Mouse (Mus musculus) forebrain, embryonic 11.5 days (tissue): ENCODE data around the gene Cog8. TPM values are rescaled to one million over a fixed set of nuclear protein-coding genes. Genes with fewer than 3 reads are reported as not detected.
A peak's percentile ranks its signal among the peaks of the same experiment; 100 is the strongest.
"Not testable (repeated sequence)": the region's sequence is repeated elsewhere in the genome, so short reads cannot be mapped to it uniquely, and the experiment has no call there.

Source experiments
- ATAC-seq: fragments of 200-750 bp; cut with Nextera tagmentation; replicated peaks from 2 replicates; pipeline ENCODE4 v1.8.0; 2017; ENCODE audit warnings: moderate TSS enrichment; ENCODE audit not compliant: low FRiP score
- DNase-seq: peaks from one replicate; pipeline ENCODE4 v3.0.0-alpha.2; 2017; ENCODE audit warnings: low spot score
- H3K27ac ChIP-seq: fragments of 300-500 bp; sonication (generic); 2 replicates; pipeline ENCODE4 v1.5.1; 2014; ENCODE audit warnings: low read depth, low read length
- H3K27me3 ChIP-seq: fragments of 300-500 bp; sonication (generic); 2 replicates; pipeline ENCODE4 v1.6.1; 2014; ENCODE audit warnings: mild to moderate bottlenecking, low read length, mixed read lengths; ENCODE audit not compliant: control insufficient read depth, insufficient read depth
- H3K36me3 ChIP-seq: fragments of 300-500 bp; sonication (generic); 2 replicates; pipeline ENCODE4 v1.6.1; 2014; ENCODE audit warnings: mild to moderate bottlenecking, low read length, moderate library complexity, mixed read lengths; ENCODE audit not compliant: control insufficient read depth, insufficient read depth
- H3K4me1 ChIP-seq: fragments of 300-500 bp; sonication (generic); replicated peaks from 2 replicates; pipeline ENCODE4 v1.6.1; 2014; ENCODE audit warnings: low read length, mixed read lengths; ENCODE audit not compliant: control insufficient read depth, insufficient read depth
- H3K4me2 ChIP-seq: fragments of 300-500 bp; sonication (generic); 2 replicates; pipeline ENCODE4 v1.6.1; 2014; ENCODE audit warnings: low read depth, mild to moderate bottlenecking, low read length, moderate library complexity, mixed read lengths; ENCODE audit not compliant: severe bottlenecking
- H3K4me3 ChIP-seq: fragments of 300-500 bp; sonication (generic); 2 replicates; pipeline ENCODE4 v1.5.1; 2014; ENCODE audit warnings: low read depth, low read length
- H3K9ac ChIP-seq: fragments of 300-500 bp; sonication (generic); 2 replicates; pipeline ENCODE4 v1.6.1; 2014; ENCODE audit warnings: low read length
- H3K9me3 ChIP-seq: fragments of 300-500 bp; sonication (generic); 2 replicates; pipeline ENCODE4 v1.6.1; 2016; ENCODE audit warnings: low read length, mixed read lengths; ENCODE audit not compliant: control insufficient read depth
- WGBS: fragments of 180-500 bp; shearing (Covaris S2); extraction: QIAGEN DNeasy Blood & Tissue Kit; methylation state at CpG from one replicate; pipeline ENCODE4 v1.1.7; 2014; 5-methylcytosine and 5-hydroxymethylcytosine counted together
- polyA plus RNA-seq: library from polyadenylated mRNA; unstranded; fragments of >200 nt; fragmentation: Nextera tagmentation; extraction: Ambion mirVana; gene quantifications from 2 replicates; pipeline ENCODE4 v1.2.1, GENCODE M21; 2014

Cog8 gene
- polyA plus RNA-seq, 1 experiment from 2014 or later, result 43.8 TPM

- Histone ChIP-seq H3K4me2 (no peak overlapping the region), H3K4me1 (peaks cover 6% of the 10 kb centered on the region; the same call in 1 of the 2 replicates), H3K9me3 (no peaks in the 10 kb centered on the region), H3K9ac (no peak overlapping the region), H3K27me3 (no peaks in the 10 kb centered on the region), H3K27ac (no peak overlapping the region), H3K4me3 (0 out of 2 replicates have a peak overlapping the region, but pooled peaks have one; percentile 78), H3K36me3 (peaks cover 32% of the 10 kb centered on the region; the same call in 1 of the 2 replicates)
- ATAC-seq (no peak), DNase-seq (no peak)
- WGBS, result 96% methylated on average over 4 of the region's 4 CpGs
These were observed 7.0 kb downstream of the Cog8 start for GRCm38 (mm10) chr8:107049480-107049879.

DNA sequence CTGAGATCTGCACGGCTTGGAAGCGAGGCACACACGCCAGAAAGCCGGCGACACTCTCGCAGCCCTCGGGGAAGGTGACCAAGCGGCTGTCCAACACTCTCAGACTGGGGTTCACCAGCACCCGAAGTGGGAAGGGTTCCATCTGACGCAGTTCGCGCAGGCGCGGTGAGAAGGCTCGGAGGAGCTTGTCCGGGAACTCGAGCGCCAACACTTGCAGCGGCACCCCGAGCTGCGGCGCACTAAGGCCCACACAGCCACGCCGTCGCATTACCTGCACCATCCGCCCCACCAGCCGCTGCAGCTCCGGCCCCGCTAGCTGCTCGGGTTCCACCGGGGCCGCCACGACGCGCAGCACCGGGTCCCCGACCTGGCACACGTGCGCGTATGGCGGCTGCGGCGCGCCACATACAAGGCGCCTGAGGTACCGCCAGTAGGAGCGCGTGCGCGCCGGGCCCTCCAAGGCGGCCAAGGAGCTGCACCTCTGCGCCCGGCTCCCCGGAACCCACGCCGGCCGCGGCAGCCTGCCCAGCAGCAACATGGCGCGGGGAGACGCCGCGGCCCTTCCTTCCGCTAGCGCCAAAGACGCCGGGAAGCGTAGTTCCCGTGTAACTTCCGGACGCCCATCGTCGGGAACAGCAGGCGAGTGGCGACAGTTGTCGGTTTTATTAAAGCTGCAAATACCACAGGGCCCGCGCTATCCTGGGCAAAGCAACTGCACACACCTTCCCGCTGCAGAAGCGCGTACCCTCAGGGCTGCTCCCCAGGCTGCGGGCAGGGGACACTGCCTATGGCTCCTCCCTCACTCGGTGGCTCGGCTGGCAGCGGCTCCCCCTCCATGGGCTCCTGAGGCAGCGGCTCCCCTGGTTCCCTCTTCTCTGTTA is 8.2 kb downstream of the Cog8 start, which contains the start of gene Pdf:
Gene Pdf (minus strand): TSS at position 554 of the 881 bp plus-strand sequence.
- under 1% methylated on average over 87 of the region's 87 CpGs for WGBS
- DNase-seq, result peak; percentile 84
- Histone ChIP-seq H3K4me3 (peak within 1 kb of the TSS; percentile 78), H3K36me3 (peaks cover 28% of the 10 kb centered on the region; the same call in 1 of the 2 replicates), H3K27me3 (no peaks in the 10 kb centered on the region), H3K27ac (peak within 1 kb of the TSS; percentile 82), H3K4me2 (peak within 1 kb of the TSS; percentile 93), H3K4me1 (peaks cover 6% of the 10 kb centered on the region; the same call in 1 of the 2 replicates), H3K9ac (peak within 1 kb of the TSS; percentile 90), H3K9me3 (no peaks in the 10 kb centered on the region)
- ATAC-seq, result peak; percentile 83

DNA sequence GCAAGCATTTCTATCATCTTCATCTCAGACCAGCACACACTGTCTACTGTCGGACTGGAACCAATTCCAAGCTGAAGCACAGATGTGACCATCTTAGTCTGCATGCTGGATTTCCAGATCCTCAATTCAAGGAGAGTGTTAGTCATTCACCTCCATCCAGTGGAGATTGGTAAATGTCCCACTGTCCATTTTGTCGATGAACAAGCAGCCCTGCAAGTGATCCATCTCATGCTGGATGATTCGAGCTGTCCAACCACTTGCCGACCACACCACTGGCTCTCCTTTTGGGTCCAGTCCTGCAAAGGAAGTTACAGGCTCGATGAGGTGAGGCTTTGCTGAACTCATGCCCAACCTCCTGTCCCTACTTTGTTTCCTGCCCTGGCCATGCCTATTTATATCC is 9.5 kb downstream of the Cog8 start:
- Histone ChIP-seq H3K4me1 (peaks cover 6% of the 10 kb centered on the region; the same call in 1 of the 2 replicates), H3K27ac (no peak overlapping the region), H3K36me3 (peaks cover 17% of the 10 kb centered on the region; the same call in 1 of the 2 replicates), H3K27me3 (no peaks in the 10 kb centered on the region), H3K4me3 (no peak overlapping the region), H3K9ac (no peak overlapping the region), H3K9me3 (no peaks in the 10 kb centered on the region), H3K4me2 (no peak overlapping the region)
- WGBS, result 88% methylated on average over 5 of the region's 5 CpGs
- no peak for DNase-seq
- no peak for ATAC-seq

GRCm38 (mm10) chr8:107045478-107045877 is 11.0 kb downstream of the Cog8 start:
- Histone ChIP-seq H3K36me3 (peaks cover 12% of the 10 kb centered on the region; the same call in 1 of the 2 replicates), H3K9me3 (no peaks in the 10 kb centered on the region), H3K9ac (no peak overlapping the region), H3K27me3 (no peaks in the 10 kb centered on the region), H3K27ac (no peak overlapping the region), H3K4me1 (peaks cover 6% of the 10 kb centered on the region; the same call in 1 of the 2 replicates), H3K4me3 (no peak overlapping the region), H3K4me2 (no peak overlapping the region)
- DNase-seq, result no peak
- WGBS, result 92% methylated on average over 6 of the region's 6 CpGs
- ATAC-seq, result no peak

GRCm38 (mm10) chr8:107040632-107041031 is 15.9 kb downstream of the Cog8 start:
- no peak overlapping the region for H3K9ac ChIP-seq
- no peak overlapping the region for H3K4me3 ChIP-seq
- ATAC-seq, result no peak
- DNase-seq, result no peak
- H3K4me2 ChIP-seq, result no peak overlapping the region
- no peaks in the 10 kb centered on the region for H3K4me1 ChIP-seq
- H3K9me3 ChIP-seq, result no peaks in the 10 kb centered on the region
- 90% methylated on average over 7 of the region's 7 CpGs for WGBS
- H3K36me3 ChIP-seq, result peaks cover 7% of the 10 kb centered on the region; the same call in 1 of the 2 replicates
- H3K27me3 ChIP-seq, result no peaks in the 10 kb centered on the region
- H3K27ac ChIP-seq, result no peak overlapping the region

- H3K36me3 ChIP-seq, result peaks cover 7% of the 10 kb centered on the region; the same call in 1 of the 2 replicates
These were observed 19.9 kb downstream of the Cog8 start for GRCm38 (mm10) chr8:107036626-107037025.

DNA sequence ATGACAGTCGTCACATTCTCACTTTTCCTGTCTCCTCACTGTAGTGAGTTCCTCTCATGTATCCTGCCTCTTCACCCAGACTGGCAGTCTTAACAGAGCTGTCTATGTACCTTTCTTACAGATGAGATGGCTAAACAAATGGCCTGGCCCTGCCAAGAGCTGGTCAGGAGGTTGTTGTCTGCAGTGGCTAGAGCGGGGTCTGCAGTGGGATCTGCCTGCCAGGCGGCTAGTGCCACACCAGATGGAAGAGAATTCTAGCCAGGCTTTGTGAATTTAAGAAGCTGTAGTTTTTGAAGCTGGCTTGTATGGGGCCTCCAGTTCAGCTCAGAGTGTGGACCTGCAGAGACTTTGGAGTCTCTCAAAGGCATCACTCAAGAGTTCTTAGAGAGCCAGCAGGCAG is 20.8 kb downstream of the Cog8 start:
- no peak for ATAC-seq
- DNase-seq, result no peak
- WGBS, result 81% methylated on average over 3 of the region's 3 CpGs
- Histone ChIP-seq H3K36me3 (peaks cover 7% of the 10 kb centered on the region; the same call in 1 of the 2 replicates), H3K27ac (no peak overlapping the region), H3K9ac (no peak overlapping the region), H3K27me3 (no peaks in the 10 kb centered on the region), H3K9me3 (no peaks in the 10 kb centered on the region), H3K4me1 (peaks cover 6% of the 10 kb centered on the region; the same call in 1 of the 2 replicates), H3K4me2 (no peak overlapping the region), H3K4me3 (no peak overlapping the region)

More at GRCm38 (mm10) chr8:107036626-107037025, 19.9 kb downstream of the Cog8 start:
- no peak overlapping the region for H3K4me2 ChIP-seq
- WGBS, result 95% methylated on average over 8 of the region's 8 CpGs
- no peaks in the 10 kb centered on the region for H3K27me3 ChIP-seq
- no peak overlapping the region for H3K9ac ChIP-seq
- ATAC-seq (no peak), DNase-seq (no peak)
- H3K9me3 ChIP-seq, result no peaks in the 10 kb centered on the region
- peaks cover 6% of the 10 kb centered on the region; the same call in 1 of the 2 replicates for H3K4me1 ChIP-seq
- no peak overlapping the region for H3K4me3 ChIP-seq
- H3K27ac ChIP-seq, result no peak overlapping the region

GRCm38 (mm10) chr8:107033609-107034008 is 22.9 kb downstream of the Cog8 start:
- ATAC-seq, DNase-seq, H3K4me2 ChIP-seq, H3K36me3 ChIP-seq, H3K9me3 ChIP-seq, H3K4me3 ChIP-seq, H3K27me3 ChIP-seq, H3K9ac ChIP-seq, H3K27ac ChIP-seq, H3K4me1 ChIP-seq: not testable (repeated sequence)
- 99% methylated on average over 2 of the region's 2 CpGs for WGBS
